Mouse (Mus musculus) intestine, postnatal 0 days (tissue): ENCODE measurements at regions not wholly inside any gene's neighbourhood (a gene's known extent, or its start where the extent isn't known, plus 50 kb on each side); places are given as distances from the start of the nearest gene placed in this dataset.

ENCODE experiments used
- ATAC-seq: fragments of 200-750 bp; cut with Nextera tagmentation; 2 replicates; pipeline ENCODE4 v1.8.0; 2017; ENCODE audit warnings: mild to moderate bottlenecking, moderate TSS enrichment, moderate library complexity
- H3K27ac ChIP-seq: fragments of 300-500 bp; sonication (generic); 2 replicates; pipeline ENCODE4 v1.5.1; 2014; ENCODE audit warnings: mild to moderate bottlenecking, low read depth, low read length, moderate library complexity
- H3K27me3 ChIP-seq: fragments of 300-500 bp; sonication (generic); replicated peaks from 2 replicates; pipeline ENCODE4 v1.6.1; 2014; ENCODE audit warnings: low read length, mixed read lengths; ENCODE audit not compliant: control insufficient read depth, insufficient read depth
- H3K36me3 ChIP-seq: fragments of 300-500 bp; sonication (generic); 2 replicates; pipeline ENCODE4 v1.6.1; 2014; ENCODE audit warnings: mild to moderate bottlenecking, moderate library complexity; ENCODE audit not compliant: control insufficient read depth, insufficient read depth
- H3K4me1 ChIP-seq: fragments of 300-500 bp; sonication (generic); replicated peaks from 2 replicates; pipeline ENCODE4 v1.6.1; 2014; ENCODE audit warnings: antibody characterized with exemption, low read length, mixed read lengths; ENCODE audit not compliant: control insufficient read depth, insufficient read depth
- H3K4me2 ChIP-seq: fragments of 300-500 bp; sonication (generic); replicated peaks from 2 replicates; pipeline ENCODE4 v1.6.1; 2014; ENCODE audit warnings: low read depth, mild to moderate bottlenecking, moderate library complexity
- H3K4me3 ChIP-seq: fragments of 300-500 bp; sonication (generic); 2 replicates; pipeline ENCODE4 v1.5.1; 2014; ENCODE audit warnings: low read depth, low read length
- H3K9ac ChIP-seq: fragments of 300-500 bp; sonication (generic); 2 replicates; pipeline ENCODE4 v1.6.1; 2014; ENCODE audit warnings: mild to moderate bottlenecking, low read depth, low read length
- H3K9me3 ChIP-seq: fragments of 300-500 bp; sonication (generic); 2 replicates; pipeline ENCODE4 v1.6.1; 2016; ENCODE audit warnings: mixed run types; ENCODE audit not compliant: control insufficient read depth
- CTCF ChIP-seq: sonication (generic); IDR thresholded peaks from 2 replicates; pipeline ENCODE4 v1.5.1; 2016; ENCODE audit warnings: low read depth, mild to moderate bottlenecking, control low read depth, antibody characterized with exemption, moderate library complexity
- WGBS: fragments of 180-500 bp; shearing (Covaris S2); extraction: QIAGEN DNeasy Blood & Tissue Kit; methylation state at CpG from one replicate; pipeline ENCODE4 v1.1.7; 2014; 5-methylcytosine and 5-hydroxymethylcytosine counted together

DNA sequence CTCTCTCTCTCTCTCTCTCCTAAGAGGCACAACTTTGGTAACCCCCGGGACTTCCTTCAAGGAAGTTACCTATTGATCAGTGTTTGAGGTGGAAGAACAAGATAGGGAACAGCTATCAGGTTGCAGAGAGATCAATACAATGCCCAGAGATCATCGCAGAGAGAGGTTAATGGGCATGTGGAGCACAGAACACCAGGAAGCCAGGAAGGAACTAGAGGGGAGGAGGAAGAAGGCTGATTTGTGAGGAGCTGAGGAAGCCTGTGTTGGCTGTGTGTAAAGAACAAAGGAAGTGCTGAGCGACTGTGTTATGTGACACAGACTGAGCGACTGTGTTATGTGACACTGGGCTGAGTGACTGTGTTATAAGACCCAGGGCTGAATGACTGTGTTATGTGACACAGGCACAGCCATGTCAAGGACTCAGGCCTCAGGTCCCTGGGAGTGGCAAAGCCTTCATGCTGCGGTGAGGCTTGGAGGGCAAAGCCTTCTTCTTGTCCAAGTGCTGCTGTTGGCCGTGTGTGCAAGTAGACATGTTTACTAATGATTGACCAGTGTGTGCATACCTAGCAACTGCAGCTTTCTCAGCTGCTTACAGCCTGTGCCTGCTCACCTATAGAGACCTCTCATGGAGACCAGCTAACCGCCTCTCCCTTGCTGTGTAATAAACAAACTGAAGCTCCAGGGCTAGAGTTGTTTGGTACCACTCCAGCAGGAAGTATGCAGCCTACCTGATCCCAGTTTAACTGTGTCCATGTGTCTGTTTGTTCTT, 801.8 kb upstream of the 4930452B06Rik start:
- peak; percentile 43; the same call in 1 of the 2 replicates for ATAC-seq
- 39% methylated on average over 7 of the region's 7 CpGs for WGBS
- no peak overlapping the region for H3K27ac ChIP-seq
- no peaks in the 10 kb centered on the region for H3K36me3 ChIP-seq
- no peaks in the 10 kb centered on the region for H3K27me3 ChIP-seq
- no peak overlapping the region for H3K4me3 ChIP-seq
- H3K9me3 ChIP-seq = no peaks in the 10 kb centered on the region
- TF ChIP-seq CTCF = no peak
- no peak overlapping the region for H3K9ac ChIP-seq
- no peak overlapping the region for H3K4me2 ChIP-seq
- H3K4me1 ChIP-seq = 0 out of 2 replicates have a peak, but pooled peaks cover 2% of the 10 kb centered on the region

DNA sequence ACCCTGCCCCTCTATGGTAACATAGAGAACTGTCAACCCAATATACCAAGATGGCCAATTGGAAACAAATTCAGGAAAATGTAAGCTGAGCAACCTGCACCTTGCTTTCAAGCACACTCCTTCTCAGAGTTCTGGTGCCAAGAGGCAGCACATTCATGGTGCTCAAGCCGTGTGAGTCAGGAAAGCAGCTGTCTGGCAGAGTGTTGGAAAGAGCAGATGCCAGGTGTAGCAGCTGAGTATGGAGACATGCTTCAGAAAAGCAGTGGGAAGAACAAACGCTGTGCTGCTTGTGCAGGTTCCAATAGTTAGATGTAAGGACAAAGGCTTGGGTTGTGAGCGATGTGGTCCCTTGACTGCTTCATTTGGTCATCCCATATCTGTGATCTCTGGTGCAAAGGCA, 794.0 kb upstream of the 4930452B06Rik start:
- Histone ChIP-seq H3K4me3 (no peak overlapping the region), H3K27me3 (no peaks in the 10 kb centered on the region), H3K4me2 (no peak overlapping the region), H3K36me3 (no peaks in the 10 kb centered on the region), H3K9me3 (no peaks in the 10 kb centered on the region), H3K9ac (no peak overlapping the region), H3K27ac (no peak overlapping the region), H3K4me1 (no peaks in the 10 kb centered on the region)
- ATAC-seq = no peak
- WGBS = 88% methylated on average over 3 of the region's 3 CpGs
- TF ChIP-seq CTCF = no peak

DNA sequence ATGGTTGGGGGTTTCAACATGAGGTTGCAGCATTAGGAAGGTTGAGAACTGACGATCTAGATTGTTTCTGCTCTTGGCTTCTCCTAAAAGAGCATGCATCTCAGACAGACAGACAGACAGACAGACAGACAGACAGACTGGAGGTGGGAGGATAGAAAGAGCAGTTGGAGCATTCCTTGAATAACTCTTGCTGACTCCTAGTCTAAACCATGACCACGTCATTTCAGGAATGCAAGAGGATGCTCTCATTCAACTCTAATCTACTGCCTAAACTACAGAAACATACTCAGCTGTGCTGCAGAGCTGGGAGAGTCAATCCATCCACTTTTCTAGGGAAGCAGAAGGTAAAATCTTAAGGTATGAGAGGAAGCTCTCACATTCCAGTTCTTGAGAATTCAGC, 792.8 kb upstream of the 4930452B06Rik start:
- Histone ChIP-seq H3K4me1 (no peaks in the 10 kb centered on the region), H3K27me3 (no peaks in the 10 kb centered on the region), H3K36me3 (no peaks in the 10 kb centered on the region), H3K9me3 (no peaks in the 10 kb centered on the region), H3K27ac (no peak overlapping the region), H3K9ac (no peak overlapping the region), H3K4me2 (no peak overlapping the region), H3K4me3 (no peak overlapping the region)
- no peak for TF ChIP-seq CTCF
- 66% methylated on average over 2 of the region's 2 CpGs for WGBS
- ATAC-seq = no peak

DNA sequence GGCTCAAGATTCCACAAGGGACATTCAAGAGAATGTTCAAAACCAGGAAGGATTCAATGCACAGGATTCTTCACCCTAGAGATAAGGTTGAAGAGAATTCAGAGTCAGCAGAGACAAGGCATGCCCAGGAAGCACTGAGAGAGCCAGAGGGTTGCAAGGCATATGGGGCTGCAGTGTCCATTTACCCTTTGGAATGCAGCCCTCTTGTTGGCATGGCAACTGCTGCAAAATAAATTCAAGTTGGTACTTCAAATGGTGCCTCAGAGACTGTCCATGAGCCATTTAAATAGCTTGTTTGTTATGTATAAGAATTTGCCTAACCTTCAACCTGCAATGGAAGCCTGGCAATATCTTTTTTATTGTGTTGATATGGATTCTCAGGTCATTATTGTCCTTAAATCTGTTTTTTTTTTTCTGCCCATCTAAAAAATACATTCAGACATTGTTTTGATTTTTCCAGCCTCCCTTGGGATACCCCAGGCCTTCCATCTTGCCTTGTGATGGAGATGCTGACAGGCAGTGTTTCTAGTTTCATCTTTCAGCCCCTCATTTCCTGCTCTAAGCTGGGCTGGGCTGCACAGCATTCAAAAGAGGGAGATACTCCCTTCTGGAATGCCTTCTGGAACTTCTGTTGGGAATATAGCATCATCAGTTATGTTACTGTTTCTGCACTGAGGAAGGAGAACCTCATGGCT, 791.9 kb upstream of the 4930452B06Rik start:
- TF ChIP-seq CTCF = no peak
- no peak for ATAC-seq

DNA sequence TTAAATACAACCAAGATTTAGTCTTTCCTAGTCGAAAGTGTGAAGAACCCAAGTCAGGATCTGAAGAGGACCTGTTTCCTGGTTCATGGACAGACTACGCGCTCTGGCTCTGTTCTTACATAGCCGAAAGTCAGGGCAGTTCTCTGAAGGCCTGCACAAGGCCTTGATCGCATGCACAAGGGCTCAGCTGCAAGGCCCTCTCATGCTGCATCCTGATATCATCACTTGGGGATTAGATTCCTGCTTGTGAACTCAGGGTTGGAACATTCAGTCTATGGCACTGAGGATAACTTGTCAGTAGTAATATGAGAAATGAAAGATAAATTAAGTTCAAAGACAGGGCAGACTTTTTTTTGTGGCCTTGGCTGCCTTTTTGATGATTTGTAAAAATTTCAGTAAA, 789.9 kb upstream of the 4930452B06Rik start:
- TF ChIP-seq CTCF = no peak
- no peak for ATAC-seq
- no peak overlapping the region for H3K9ac ChIP-seq
- 92% methylated on average over 5 of the region's 5 CpGs for WGBS
- H3K4me1 ChIP-seq = no peaks in the 10 kb centered on the region
- H3K27me3 ChIP-seq = no peaks in the 10 kb centered on the region
- no peak overlapping the region for H3K4me3 ChIP-seq
- H3K9me3 ChIP-seq = no peaks in the 10 kb centered on the region
- H3K27ac ChIP-seq = no peak overlapping the region
- H3K36me3 ChIP-seq = no peaks in the 10 kb centered on the region
- no peak overlapping the region for H3K4me2 ChIP-seq

More for the DNA sequence above, 791.9 kb upstream of the 4930452B06Rik start:
- no peak overlapping the region for H3K4me3 ChIP-seq
- no peaks in the 10 kb centered on the region for H3K4me1 ChIP-seq
- H3K9me3 ChIP-seq = no peaks in the 10 kb centered on the region
- no peak overlapping the region for H3K27ac ChIP-seq
- H3K9ac ChIP-seq = no peak overlapping the region
- no peaks in the 10 kb centered on the region for H3K36me3 ChIP-seq
- no peak overlapping the region for H3K4me2 ChIP-seq
- H3K27me3 ChIP-seq = no peaks in the 10 kb centered on the region

DNA sequence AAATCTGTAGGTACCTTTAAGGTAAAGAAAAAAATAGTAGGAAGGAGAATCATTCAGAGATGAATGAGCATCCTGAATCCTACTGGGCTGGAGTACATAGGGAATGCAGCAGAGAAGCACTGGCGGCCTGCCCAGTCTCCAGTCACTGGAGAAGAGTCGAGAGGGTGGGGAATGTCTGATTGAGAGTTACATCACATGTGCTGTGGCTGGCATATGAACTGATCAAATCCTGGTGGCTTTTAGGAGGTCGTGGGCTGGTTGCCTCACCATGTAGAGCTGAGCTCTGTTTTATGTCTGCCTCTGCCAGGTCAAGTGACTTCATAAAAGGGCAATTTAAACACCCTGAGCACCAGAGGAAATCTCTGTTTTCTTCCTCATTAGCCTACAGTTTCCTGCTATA, 783.9 kb upstream of the 4930452B06Rik start:
- ATAC-seq = no peak

More for the DNA sequence above, 783.9 kb upstream of the 4930452B06Rik start:
- no peaks in the 10 kb centered on the region for H3K27me3 ChIP-seq
- WGBS = 41% methylated on average over 3 of the region's 3 CpGs
- no peaks in the 10 kb centered on the region for H3K36me3 ChIP-seq
- no peak overlapping the region for H3K4me3 ChIP-seq
- no peak overlapping the region for H3K27ac ChIP-seq
- TF ChIP-seq CTCF = no peak
- H3K4me2 ChIP-seq = no peak overlapping the region
- no peak overlapping the region for H3K9ac ChIP-seq
- H3K9me3 ChIP-seq = no peaks in the 10 kb centered on the region
- no peaks in the 10 kb centered on the region for H3K4me1 ChIP-seq
